Mouse (Mus musculus) liver, embryonic 14.5 days (tissue): Measurements from ENCODE around the gene Mtus2.

ENCODE experiments used
- CTCF ChIP-seq: IDR thresholded peaks from 2 replicates; pipeline ENCODE4 v1.5.1; 2016; ENCODE audit warnings: antibody characterized with exemption, low read depth, control low read depth
- EP300 ChIP-seq: IDR thresholded peaks from 2 replicates; pipeline ENCODE4 v1.6.1; 2016; ENCODE audit warnings: antibody characterized with exemption, low read depth

DNA sequence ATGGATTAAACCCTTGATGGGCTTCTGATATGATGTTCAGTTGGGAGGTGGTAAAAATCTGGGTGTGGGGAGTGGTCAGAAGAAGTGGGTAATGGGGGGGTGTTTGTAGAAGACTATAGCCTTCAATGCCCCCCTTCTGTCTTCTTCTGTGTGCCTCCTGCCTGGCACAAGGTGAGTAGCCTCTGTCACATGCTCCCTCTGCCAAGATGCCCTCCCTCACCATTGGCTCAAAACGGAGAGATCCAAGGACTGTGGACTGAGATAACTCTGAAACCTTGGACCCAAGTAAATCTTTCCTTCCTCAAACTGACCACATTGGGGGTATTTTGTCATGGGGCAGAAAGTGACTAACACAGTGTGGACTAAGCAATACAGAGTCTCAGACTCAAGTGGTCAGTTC is 99.7 kb downstream of the Mtus2 start:
- TF ChIP-seq CTCF (no peak), EP300 (no peak)
